Mouse (Mus musculus): ENCODE measurements around the gene Zfp956. TPM values are rescaled to one million over a fixed set of nuclear protein-coding genes. Genes with fewer than 3 reads are reported as not detected.

Zfp956 gene
- polyA plus RNA-seq, 1 experiment from 2014 or later: 13.2 TPM

- Histone ChIP-seq H3K4me1 (no peaks in the 10 kb centered on the region), H3K27ac (replicated peaks) (no peak overlapping the region), H3K9me3 (replicated peaks) (no peaks in the 10 kb centered on the region), H3K36me3 (no peaks in the 10 kb centered on the region), H3K4me2 (replicated peaks) (no peak overlapping the region), H3K27me3 (no peaks in the 10 kb centered on the region), H3K4me3 (replicated peaks) (no peak overlapping the region), H3K9ac (no peak overlapping the region)
- 12% methylated on average over 6 of the region's 6 CpGs for WGBS
- ATAC-seq (ENCODE audit: insufficient number of reproducible peaks, low FRiP score, low TSS enrichment, low read depth): peak; percentile 72; the same call in 1 of the 2 replicates
Observed at GRCm38 (mm10) chr6:47978897-47979368, 25.7 kb downstream of the Zfp956 start.

GRCm38 (mm10) chr6:47983936-47984335 lies 30.7 kb downstream of the Zfp956 start:
- H3K9ac ChIP-seq: no peak overlapping the region
- no peak overlapping the region for H3K27ac ChIP-seq (replicated peaks)
- H3K36me3 ChIP-seq: no peaks in the 10 kb centered on the region
- no peaks in the 10 kb centered on the region for H3K4me1 ChIP-seq
- no peaks in the 10 kb centered on the region for H3K27me3 ChIP-seq
- no peaks in the 10 kb centered on the region for H3K9me3 ChIP-seq (replicated peaks)
- no peak overlapping the region for H3K4me2 ChIP-seq (replicated peaks)
- no peak overlapping the region for H3K4me3 ChIP-seq (replicated peaks)
- 12% methylated on average over 2 of the region's 2 CpGs for WGBS
- ATAC-seq (ENCODE audit: insufficient number of reproducible peaks, low FRiP score, low TSS enrichment, low read depth): no peak

GRCm38 (mm10) chr6:47995661-47996060 lies 42.5 kb downstream of the Zfp956 start:
- H3K4me2 ChIP-seq (replicated peaks): no peak overlapping the region
- no peaks in the 10 kb centered on the region for H3K4me1 ChIP-seq
- H3K9me3 ChIP-seq (replicated peaks): no peaks in the 10 kb centered on the region
- H3K9ac ChIP-seq: no peak overlapping the region
- no peak overlapping the region for H3K27ac ChIP-seq (replicated peaks)
- no peaks in the 10 kb centered on the region for H3K36me3 ChIP-seq
- no peak overlapping the region for H3K4me3 ChIP-seq (replicated peaks)
- WGBS: 87% methylated on average over 9 of the region's 9 CpGs
- H3K27me3 ChIP-seq: no peaks in the 10 kb centered on the region
- ATAC-seq (ENCODE audit: insufficient number of reproducible peaks, low FRiP score, low TSS enrichment, low read depth): no peak

- Histone ChIP-seq H3K27ac (replicated peaks) (no peak overlapping the region), H3K4me3 (replicated peaks) (no peak overlapping the region), H3K9me3 (replicated peaks) (no peaks in the 10 kb centered on the region), H3K9ac (no peak overlapping the region), H3K4me2 (replicated peaks) (no peak overlapping the region), H3K36me3 (no peaks in the 10 kb centered on the region), H3K27me3 (no peaks in the 10 kb centered on the region), H3K4me1 (0 out of 2 replicates have a peak, but pooled peaks cover 3% of the 10 kb centered on the region)
- no peak for ATAC-seq (ENCODE audit: insufficient number of reproducible peaks, low FRiP score, low TSS enrichment, low read depth)
- 60% methylated on average over 8 of the region's 8 CpGs for WGBS
Observed at GRCm38 (mm10) chr6:48010727-48011126, 57.5 kb downstream of the Zfp956 start.

Other genes with a start within 250 kb of the Zfp956 start
- gene Pdia4, start 140.0 kb upstream of the Zfp956 start, polyA plus RNA-seq (2015; fragmentation: Nextera tagmentation; extraction: Ambion mirVana): 257 and 265 TPM in 2 replicates
- gene Zfp786, start 122.5 kb upstream of the Zfp956 start, polyA plus RNA-seq (2015; fragmentation: Nextera tagmentation; extraction: Ambion mirVana): 3.5 and 4.1 TPM in 2 replicates
- gene Zfp398, start 117.7 kb upstream of the Zfp956 start, polyA plus RNA-seq (2015; fragmentation: Nextera tagmentation; extraction: Ambion mirVana): 11.5 and 11.9 TPM in 2 replicates
- 24.8 and 25.0 TPM in 2 replicates for gene Zfp282, start 76.2 kb upstream of the Zfp956 start, polyA plus RNA-seq (2015; fragmentation: Nextera tagmentation; extraction: Ambion mirVana)
- 18.4 and 18.7 TPM in 2 replicates for gene Zfp212, start 32.9 kb upstream of the Zfp956 start, polyA plus RNA-seq (2015; fragmentation: Nextera tagmentation; extraction: Ambion mirVana)
- 7.3 and 8.3 TPM in 2 replicates for gene Zfp777, start 95.5 kb downstream of the Zfp956 start, polyA plus RNA-seq (2015; fragmentation: Nextera tagmentation; extraction: Ambion mirVana)
- gene Zfp746, start 133.2 kb downstream of the Zfp956 start, polyA plus RNA-seq (2015; fragmentation: Nextera tagmentation; extraction: Ambion mirVana): 22.3 and 22.6 TPM in 2 replicates